Comparison of ENCODE assay signal across 7 mouse cellular contexts in genomic region chr4:64282471-64282870, GRCm38 (mm10).
A peak's percentile ranks its signal among the peaks of the same experiment; 100 is the strongest.
DNase-seq lines count a peak whose midpoint lies in the region; ATAC-seq lines count a peak whose summit lies in the region.

No protein-coding gene starts in this region.

- no peaks in the 10 kb centered on the region for H3K36me3 ChIP-seq in intestine, embryonic 16.5 days (ENCODE audit: control insufficient read depth, insufficient read depth, low read length)

- ATAC-seq in intestine, embryonic 16.5 days: no peak

- 68% methylated on average over 1 of the region's 1 CpGs for WGBS in intestine, embryonic 16.5 days

- H3K27me3 ChIP-seq in intestine, embryonic 16.5 days (replicated peaks; ENCODE audit: control insufficient read depth, insufficient read depth, low read length): no peaks in the 10 kb centered on the region

- no peak overlapping the region for H3K4me2 ChIP-seq in intestine, embryonic 16.5 days (ENCODE audit: low read depth, low read length)

- H3K9ac ChIP-seq in intestine, embryonic 16.5 days (ENCODE audit: low read depth, low read length): no peak overlapping the region

- H3K4me3 ChIP-seq in intestine, embryonic 16.5 days (ENCODE audit: low read length): no peak overlapping the region

- no peak overlapping the region for H3K27ac ChIP-seq in intestine, embryonic 16.5 days (ENCODE audit: low read length)

- H3K9me3 ChIP-seq in intestine, embryonic 16.5 days (ENCODE audit: control insufficient read depth, low read length): no peaks in the 10 kb centered on the region

- no peaks in the 10 kb centered on the region for H3K4me1 ChIP-seq in intestine, embryonic 16.5 days (ENCODE audit: control insufficient read depth, insufficient read depth, low read length)

- peak; percentile 70 for DNase-seq in Muller cell, postnatal 12 days (ENCODE audit: inconsistent ontology term)
- peak; percentile 93 for DNase-seq in brain, adult 2 months (ENCODE audit: low read depth, low spot score)
- DNase-seq in frontal cortex, postnatal 25 days (ENCODE audit: low spot score in 2 of 2): peak; percentile 3 to 16
- DNase-seq in left cerebral cortex, adult 9 months (ENCODE audit: low spot score in 2 of 2): peak; percentile 8 to 46
- no peak for DNase-seq in embryo, embryonic 11 days
- no peak for DNase-seq in thymus, postnatal 36 days

Comparison
In these comparisons a context has a peak if more than half of its experiments do, and no peak if none do; other contexts are left out.
1. DNase-seq: peak in Muller cell, postnatal 12 days (single experiment), brain, adult 2 months (single experiment), frontal cortex, postnatal 25 days (2 of 2) and left cerebral cortex, adult 9 months (2 of 2); none in embryo, embryonic 11 days (single experiment) and thymus, postnatal 36 days (0 of 2).